Mouse (Mus musculus): ENCODE measurements around the gene Enpp1.

DNA sequence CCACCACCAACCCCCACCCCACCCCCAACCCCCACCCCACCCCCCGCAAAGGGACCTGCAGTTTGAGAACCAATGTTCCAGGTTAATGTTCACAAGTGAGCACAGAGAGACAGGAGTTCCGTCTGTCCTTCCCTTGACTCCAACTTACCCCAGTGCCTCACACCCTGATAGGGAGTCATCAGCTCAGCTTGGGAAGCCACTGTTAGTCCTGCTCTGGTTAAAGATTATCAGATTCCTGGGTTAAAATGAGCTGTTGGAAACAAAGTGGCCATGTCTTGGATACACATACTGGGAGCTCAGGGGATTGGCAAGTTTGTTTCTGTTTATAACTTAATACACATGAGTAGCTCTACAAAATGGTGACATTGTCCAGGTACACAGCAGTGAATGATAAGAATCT is 75.0 kb downstream of the Enpp1 start:
- TF ChIP-seq POLR2A (IDR thresholded peaks at IDR 0.05; ENCODE audit: insufficient read depth, low read depth, low read length) (no peak), CTCF (IDR thresholded peaks at IDR 0.05; ENCODE audit: insufficient read depth, low read depth, low read length) (no peak)
